Mouse (Mus musculus) liver, embryonic 16.5 days (tissue): ENCODE results near the gene Olfr641. TPM values are rescaled to one million over a fixed set of nuclear protein-coding genes. Genes with fewer than 3 reads are reported as not detected.

Source experiments
- ATAC-seq: fragments of 200-750 bp; cut with Nextera tagmentation; 2 replicates; pipeline ENCODE4 v1.8.0; 2017; ENCODE audit warnings: low read depth, mild to moderate bottlenecking, moderate number of reproducible peaks, moderate library complexity
- H3K27ac ChIP-seq: fragments of 300-500 bp; sonication (generic); 2 replicates; pipeline ENCODE4 v1.5.1; 2014; ENCODE audit warnings: mild to moderate bottlenecking, low read length
- H3K27me3 ChIP-seq: fragments of 300-500 bp; sonication (generic); 2 replicates; pipeline ENCODE4 v1.6.1; 2014; ENCODE audit warnings: low read depth, low read length, mixed read lengths; ENCODE audit not compliant: control insufficient read depth, insufficient read depth
- H3K36me3 ChIP-seq: fragments of 300-500 bp; sonication (generic); 2 replicates; pipeline ENCODE4 v1.6.1; 2014; ENCODE audit warnings: mild to moderate bottlenecking; ENCODE audit not compliant: control insufficient read depth, insufficient read depth
- H3K4me1 ChIP-seq: fragments of 300-500 bp; sonication (generic); 2 replicates; pipeline ENCODE4 v1.6.1; 2014; ENCODE audit warnings: low read depth, low read length, mixed read lengths; ENCODE audit not compliant: control insufficient read depth
- H3K4me2 ChIP-seq: fragments of 300-500 bp; sonication (generic); 2 replicates; pipeline ENCODE4 v1.6.1; 2014; ENCODE audit warnings: low read depth, low read length, mixed read lengths
- H3K4me3 ChIP-seq: fragments of 300-500 bp; sonication (generic); 2 replicates; pipeline ENCODE4 v1.5.1; 2014; ENCODE audit warnings: low read depth, mild to moderate bottlenecking, low read length
- H3K9ac ChIP-seq: fragments of 300-500 bp; sonication (generic); 2 replicates; pipeline ENCODE4 v1.6.1; 2014; ENCODE audit warnings: low read depth, low read length
- H3K9me3 ChIP-seq: fragments of 300-500 bp; sonication (generic); replicated peaks from 2 replicates; pipeline ENCODE4 v1.6.1; 2016; ENCODE audit warnings: low read length; ENCODE audit not compliant: control insufficient read depth
- WGBS: fragments of 180-500 bp; shearing (Covaris S2); extraction: QIAGEN DNeasy Blood & Tissue Kit; methylation state at CpG from one replicate; pipeline ENCODE4 v1.1.7; 2014; ENCODE audit not compliant: insufficient replicate concordance; 5-methylcytosine and 5-hydroxymethylcytosine counted together
- polyA plus RNA-seq: library from polyadenylated mRNA; unstranded; fragments of >200 nt; fragmentation: Nextera tagmentation; extraction: Ambion mirVana; gene quantifications from 2 replicates; pipeline ENCODE4 v1.2.1, GENCODE M21; 2015

Olfr641 gene
- polyA plus RNA-seq, 1 experiment from 2014 or later = not detected

GRCm38 (mm10) chr7:104059215-104059614 is 24.0 kb downstream of the Olfr641 start:
- Histone ChIP-seq H3K36me3 (no peaks in the 10 kb centered on the region), H3K27ac (no peak overlapping the region), H3K27me3 (no peaks in the 10 kb centered on the region), H3K9me3 (no peaks in the 10 kb centered on the region), H3K9ac (no peak overlapping the region), H3K4me1 (no peaks in the 10 kb centered on the region), H3K4me3 (no peak overlapping the region), H3K4me2 (no peak overlapping the region)
- no peak for ATAC-seq
- 73% methylated on average over 1 of the region's 1 CpGs for WGBS

- H3K4me1 ChIP-seq = no peaks in the 10 kb centered on the region
- H3K9ac ChIP-seq = no peak within 1 kb of the TSS
- no peaks in the 10 kb centered on the region for H3K27me3 ChIP-seq
- no peak within 1 kb of the TSS for H3K4me3 ChIP-seq
- no peak within 1 kb of the TSS for H3K4me2 ChIP-seq
- H3K27ac ChIP-seq = no peak within 1 kb of the TSS
- 37% methylated on average over 2 of the region's 2 CpGs for WGBS
- no peaks in the 10 kb centered on the region for H3K9me3 ChIP-seq
- ATAC-seq = no peak
- H3K36me3 ChIP-seq = no peaks in the 10 kb centered on the region
Measured at GRCm38 (mm10) chr7:104061345-104061744, 26.1 kb downstream of the Olfr641 start, which contains the start of gene 4930516K23Rik. TSS of gene 4930516K23Rik (minus strand) at chr7:104061445.

GRCm38 (mm10) chr7:104071769-104072168 is 36.5 kb downstream of the Olfr641 start, which contains the start of gene Olfr644:
TSS of gene Olfr644 (minus strand) at chr7:104071869.
- Histone ChIP-seq H3K36me3 (no peaks in the 10 kb centered on the region), H3K4me3 (no peak within 1 kb of the TSS), H3K27me3 (no peaks in the 10 kb centered on the region), H3K9ac (no peak within 1 kb of the TSS), H3K4me2 (no peak within 1 kb of the TSS), H3K9me3 (no peaks in the 10 kb centered on the region), H3K4me1 (no peaks in the 10 kb centered on the region), H3K27ac (no peak within 1 kb of the TSS)
- ATAC-seq = no peak
- WGBS = 57% methylated on average over 2 of the region's 2 CpGs

- Histone ChIP-seq H3K9me3 (no peaks in the 10 kb centered on the region), H3K36me3 (no peaks in the 10 kb centered on the region), H3K27me3 (no peaks in the 10 kb centered on the region), H3K27ac (no peak within 1 kb of the TSS), H3K4me3 (no peak within 1 kb of the TSS), H3K4me2 (no peak within 1 kb of the TSS), H3K4me1 (no peaks in the 10 kb centered on the region), H3K9ac (no peak within 1 kb of the TSS)
- 47% methylated on average over 1 of the region's 1 CpGs for whole genome bisulfite sequencing
- ATAC-seq = no peak
Measured at GRCm38 (mm10) chr7:104085365-104085764, 50.1 kb downstream of the Olfr641 start, which contains the start of gene Olfr645. TSS of gene Olfr645 (minus strand) at chr7:104085465.

Other genes with a start within 250 kb of the Olfr641 start
- not detected in 2 replicates for gene Olfr67, start 243.6 kb upstream of the Olfr641 start, polyA plus RNA-seq
- gene Hbb-bt, start 221.4 kb upstream of the Olfr641 start, polyA plus RNA-seq = 43,947 and 47,652 TPM in 2 replicates
- 113,562 and 115,549 TPM in 2 replicates for gene Hbb-bs, start 207.3 kb upstream of the Olfr641 start, polyA plus RNA-seq
- 0.22 TPM in 1 of 2 replicates, not detected in the other for gene Hbb-bh2, start 194.9 kb upstream of the Olfr641 start, polyA plus RNA-seq
- 24.9 and 31.8 TPM in 2 replicates for gene Hbb-bh1, start 192.3 kb upstream of the Olfr641 start, polyA plus RNA-seq
- 114 and 115 TPM in 2 replicates for gene Hbb-y, start 182.2 kb upstream of the Olfr641 start, polyA plus RNA-seq
- gene Olfr66, start 149.2 kb upstream of the Olfr641 start, polyA plus RNA-seq = not detected in 2 replicates
- gene Olfr64, start 141.0 kb upstream of the Olfr641 start, polyA plus RNA-seq = not detected in 2 replicates
- gene Olfr65, start 132.0 kb upstream of the Olfr641 start, polyA plus RNA-seq = not detected in 2 replicates
- 0.13 TPM in 1 of 2 replicates, not detected in the other for gene Olfr631, start 106.6 kb upstream of the Olfr641 start, polyA plus RNA-seq
- gene Olfr632, start 101.1 kb upstream of the Olfr641 start, polyA plus RNA-seq = 0.18 and 0.29 TPM in 2 replicates
- gene Olfr633, start 91.0 kb upstream of the Olfr641 start, polyA plus RNA-seq = not detected in 2 replicates
- not detected in 2 replicates for gene Olfr635, start 64.3 kb upstream of the Olfr641 start, polyA plus RNA-seq
- gene Olfr638, start 36.7 kb upstream of the Olfr641 start, polyA plus RNA-seq = not detected in 2 replicates
- gene Olfr639, start 18.1 kb upstream of the Olfr641 start, polyA plus RNA-seq = not detected in 2 replicates
- gene Olfr640, start 9.9 kb upstream of the Olfr641 start, polyA plus RNA-seq = not detected in 2 replicates
- gene Olfr642, start 17.2 kb downstream of the Olfr641 start, polyA plus RNA-seq = not detected in 2 replicates
- gene 4930516K23Rik, start 26.0 kb downstream of the Olfr641 start, polyA plus RNA-seq = not detected in 2 replicates
- gene Olfr644, start 36.4 kb downstream of the Olfr641 start, polyA plus RNA-seq = not detected in 2 replicates
- gene Olfr645, start 50.0 kb downstream of the Olfr641 start, polyA plus RNA-seq = not detected in 2 replicates
- gene Olfr646, start 69.4 kb downstream of the Olfr641 start, polyA plus RNA-seq = not detected in 2 replicates
- not detected in 2 replicates for gene Ubqln5, start 94.4 kb downstream of the Olfr641 start, polyA plus RNA-seq
- gene Olfr643, start 102.0 kb downstream of the Olfr641 start, polyA plus RNA-seq = not detected in 2 replicates
- gene Ubqln3, start 107.8 kb downstream of the Olfr641 start, polyA plus RNA-seq = not detected in 2 replicates
- gene Ubqlnl, start 115.1 kb downstream of the Olfr641 start, polyA plus RNA-seq = not detected in 2 replicates
- gene Olfm5, start 129.4 kb downstream of the Olfr641 start, polyA plus RNA-seq = not detected in 2 replicates
- gene Olfr648, start 147.9 kb downstream of the Olfr641 start, polyA plus RNA-seq = 0.04 and 0.05 TPM in 2 replicates
- not detected in 2 replicates for gene Olfr649, start 160.5 kb downstream of the Olfr641 start, polyA plus RNA-seq
- gene Trim6, start 183.3 kb downstream of the Olfr641 start, polyA plus RNA-seq = 0.22 and 0.37 TPM in 2 replicates
- gene Trim34a, start 209.0 kb downstream of the Olfr641 start, polyA plus RNA-seq = 1.3 and 1.4 TPM in 2 replicates